Mouse (Mus musculus) forebrain, embryonic 15.5 days (tissue): ENCODE measurements around the gene Tex48. TPM values are rescaled to one million over a fixed set of nuclear protein-coding genes. Genes with fewer than 3 reads are reported as not detected.

Source experiments
- ATAC-seq: fragments of 200-750 bp; cut with Nextera tagmentation; replicated peaks from 2 replicates; pipeline ENCODE4 v1.8.0; 2017; ENCODE audit warnings: mild to moderate bottlenecking, moderate TSS enrichment, moderate library complexity
- H3K27ac ChIP-seq: fragments of 300-500 bp; sonication (generic); replicated peaks from 2 replicates; pipeline ENCODE4 v1.5.1; 2015; ENCODE audit warnings: mild to moderate bottlenecking, inconsistent platforms
- H3K27me3 ChIP-seq: fragments of 300-500 bp; sonication (generic); 2 replicates; pipeline ENCODE4 v1.6.1; 2015; ENCODE audit warnings: inconsistent platforms
- H3K36me3 ChIP-seq: fragments of 300-500 bp; sonication (generic); 2 replicates; pipeline ENCODE4 v1.6.1; 2015; ENCODE audit warnings: mild to moderate bottlenecking, inconsistent platforms
- H3K4me1 ChIP-seq: fragments of 300-500 bp; sonication (generic); 2 replicates; pipeline ENCODE4 v1.6.1; 2015; ENCODE audit warnings: inconsistent platforms
- H3K4me2 ChIP-seq: fragments of 300-500 bp; sonication (generic); replicated peaks from 2 replicates; pipeline ENCODE4 v1.6.1; 2015; ENCODE audit warnings: mild to moderate bottlenecking, inconsistent platforms
- H3K4me3 ChIP-seq: fragments of 300-500 bp; sonication (generic); 2 replicates; pipeline ENCODE4 v1.5.1; 2015; ENCODE audit warnings: mild to moderate bottlenecking, inconsistent platforms
- H3K9ac ChIP-seq: fragments of 300-500 bp; sonication (generic); replicated peaks from 2 replicates; pipeline ENCODE4 v1.6.1; 2015; ENCODE audit warnings: mild to moderate bottlenecking, inconsistent platforms
- H3K9me3 ChIP-seq: fragments of 300-500 bp; sonication (generic); 2 replicates; pipeline ENCODE4 v1.6.1; 2016; ENCODE audit warnings: inconsistent platforms
- WGBS: fragments of 180-500 bp; shearing (Covaris S2); methylation state at CpG from one replicate; pipeline ENCODE4 v1.1.7; 2015; ENCODE audit warnings: mixed read lengths; 5-methylcytosine and 5-hydroxymethylcytosine counted together
- polyA plus RNA-seq: library from polyadenylated mRNA; unstranded; fragments of >200 nt; fragmentation: Nextera tagmentation; extraction: Ambion mirVana; gene quantifications from 2 replicates; pipeline ENCODE4 v1.2.1, GENCODE M21; 2015

Gene Tex48
- polyA plus RNA-seq, 1 experiment from 2014 or later, result not detected

- H3K4me3 ChIP-seq, result no peak overlapping the region
- 51% methylated on average over 8 of the region's 8 CpGs for WGBS
- no peak overlapping the region for H3K4me2 ChIP-seq
- ATAC-seq, result no peak
- no peaks in the 10 kb centered on the region for H3K36me3 ChIP-seq
- H3K4me1 ChIP-seq, result peaks cover 14% of the 10 kb centered on the region
- H3K27ac ChIP-seq, result no peak overlapping the region
- no peak overlapping the region for H3K9ac ChIP-seq
- no peaks in the 10 kb centered on the region for H3K27me3 ChIP-seq
- H3K9me3 ChIP-seq, result no peaks in the 10 kb centered on the region
Observed at GRCm38 (mm10) chr4:63560079-63560478, 62.1 kb downstream of the Tex48 start.

GRCm38 (mm10) chr4:63559127-63559697 is 63.0 kb downstream of the Tex48 start:
- Histone ChIP-seq H3K4me3 (peak overlapping the region; percentile 77), H3K9ac (peak overlapping the region; percentile 78), H3K36me3 (no peaks in the 10 kb centered on the region), H3K9me3 (no peaks in the 10 kb centered on the region), H3K4me2 (peak overlapping the region; percentile 93), H3K27me3 (no peaks in the 10 kb centered on the region), H3K4me1 (peaks cover 14% of the 10 kb centered on the region), H3K27ac (no peak overlapping the region)
- peak; percentile 4; the same call in 1 of the 2 replicates for ATAC-seq
- 41% methylated on average over 9 of the region's 9 CpGs for WGBS

GRCm38 (mm10) chr4:63558407-63559081 is 63.7 kb downstream of the Tex48 start, which contains the start of gene Tmem268:
TSS of gene Tmem268 (plus strand) at chr4:63558781.
- peak within 1 kb of the TSS; percentile 93 for H3K4me2 ChIP-seq
- H3K36me3 ChIP-seq, result 0 out of 2 replicates have a peak, but pooled peaks cover 3% of the 10 kb centered on the region
- H3K27ac ChIP-seq, result peak within 1 kb of the TSS; percentile 25; the same call in 1 of the 2 replicates
- H3K9ac ChIP-seq, result peak within 1 kb of the TSS; percentile 78
- H3K9me3 ChIP-seq, result no peaks in the 10 kb centered on the region
- under 1% methylated on average over 81 of the region's 81 CpGs for WGBS
- peak within 1 kb of the TSS; percentile 77 for H3K4me3 ChIP-seq
- H3K4me1 ChIP-seq, result peaks cover 14% of the 10 kb centered on the region
- no peaks in the 10 kb centered on the region for H3K27me3 ChIP-seq
- peak; percentile 87 for ATAC-seq

- H3K4me3 ChIP-seq, result no peak overlapping the region
- H3K9me3 ChIP-seq, result no peaks in the 10 kb centered on the region
- no peak overlapping the region for H3K9ac ChIP-seq
- H3K4me2 ChIP-seq, result peak overlapping the region; percentile 93; the same call in 1 of the 2 replicates
- ATAC-seq, result no peak
- no peaks in the 10 kb centered on the region for H3K27me3 ChIP-seq
- H3K4me1 ChIP-seq, result peaks cover 14% of the 10 kb centered on the region
- no peak overlapping the region for H3K27ac ChIP-seq
- WGBS, result 30% methylated on average over 16 of the region's 16 CpGs
- H3K36me3 ChIP-seq, result peaks cover 11% of the 10 kb centered on the region
Observed at GRCm38 (mm10) chr4:63557124-63558059, 64.8 kb downstream of the Tex48 start.

Other genes with a start within 250 kb of the Tex48 start
- gene Akna, start 219.1 kb downstream of the Tex48 start, polyA plus RNA-seq, result 12.4 and 16.0 TPM in 2 replicates
- 6.4 and 7.7 TPM in 2 replicates for gene Whrn, start 126.4 kb downstream of the Tex48 start, polyA plus RNA-seq
- gene Atp6v1g1, start 77.7 kb downstream of the Tex48 start, polyA plus RNA-seq, result 452 and 469 TPM in 2 replicates
- gene Tmem268, start 63.6 kb downstream of the Tex48 start, polyA plus RNA-seq, result 4.6 and 5.8 TPM in 2 replicates
- gene Gm11213, start 17.2 kb downstream of the Tex48 start, polyA plus RNA-seq, result not detected in 2 replicates
- not detected in 2 replicates for gene Gm11214, start 41.0 kb upstream of the Tex48 start, polyA plus RNA-seq
- gene Tnfsf15, start 122.7 kb upstream of the Tex48 start, polyA plus RNA-seq, result not detected in 2 replicates
- gene Tnfsf8, start 238.9 kb upstream of the Tex48 start, polyA plus RNA-seq, result 0.05 and 0.15 TPM in 2 replicates